Mouse (Mus musculus) left cerebral cortex, postnatal 10 days (tissue): ENCODE measurements around the gene Ranbp17. TPM values are rescaled to one million over a fixed set of nuclear protein-coding genes. Genes with fewer than 3 reads are reported as not detected.

ENCODE experiments used
- DNase-seq, 2 experiments: peaks; one replicate each; pipeline ENCODE4 v3.0.0; 2021 to 2022; ENCODE audit warnings: low spot score in 2 of 2, mixed read lengths in 1 of 2; ENCODE audit errors: extremely low spot score in 1 of 2
- intact Hi-C: fragments of 180-260 bp; cut with DNase I; formaldehyde crosslinking; loops from one replicate; pipeline ENCODE4 v1.15.1; 2025
- total RNA-seq, 2 experiments: library from RNA; stranded (reverse); gene quantifications; 2 replicates each; pipeline ENCODE4 v1.2.3; 2021

Gene Ranbp17
- total RNA-seq, 2 experiments from 2014 or later = 9.6 to 10.8 TPM

GRCm38 (mm10) chr11:33176525-33177245 lies 336.9 kb downstream of the Ranbp17 start:
- intact Hi-C loops = loop anchor here (2.0 to 10.0 kb wide), 6 partner anchors 121 to 738 kb away; no protein-coding TSS in a partner anchor
- peak; percentile 20 to 46 for DNase-seq

GRCm38 (mm10) chr11:33175768-33176167 lies 337.8 kb downstream of the Ranbp17 start:
- intact Hi-C loops = loop anchor here (2.0 to 10.0 kb wide), 6 partner anchors 122 to 739 kb away; no protein-coding TSS in a partner anchor
- DNase-seq = no peak

GRCm38 (mm10) chr11:33170489-33170888 lies 343.1 kb downstream of the Ranbp17 start:
- intact Hi-C loops = loop anchor here (10.0 kb wide), 2 partner anchors 264 to 744 kb away; no protein-coding TSS in a partner anchor
- DNase-seq = peak in 1 of 2 experiments; percentile 42

- peak; percentile 99 to 100 for DNase-seq
- intact Hi-C loops = no loop called here
Measured at GRCm38 (mm10) chr11:33162998-33163506, 350.5 kb downstream of the Ranbp17 start, which contains the start of gene Npm1. Gene Npm1 (minus strand): TSS chr11:33163206.

GRCm38 (mm10) chr11:33162211-33162997 lies 351.1 kb downstream of the Ranbp17 start:
- DNase-seq = peak; percentile 63 to 87
- intact Hi-C loops = no loop called here

Other genes with a start within 250 kb of the Ranbp17 start
- gene Gm12117, start 237.0 kb downstream of the Ranbp17 start, total RNA-seq = under 1 TPM; 0.56 to 0.77 TPM
- gene Gabrp, start 65.2 kb upstream of the Ranbp17 start, total RNA-seq = not detected
- not detected for gene D130052B06Rik, start 85.6 kb upstream of the Ranbp17 start, total RNA-seq